Mouse (Mus musculus): Measurements from ENCODE around the gene Tnfsf15.

The Tnfsf15 gene

GRCm38 (mm10) chr4:63744693-63745171, at the start of gene Tnfsf15:
TSS of gene Tnfsf15 (minus strand) at chr4:63745113.
- in situ Hi-C loops (cut with MboI, MseI) = no loop called here

- in situ Hi-C loops (cut with MboI, MseI) = no loop called here
These were observed 47.4 kb upstream of the Tnfsf15 start for GRCm38 (mm10) chr4:63792328-63792727.

- in situ Hi-C loops (cut with MboI, MseI) = no loop called here
These were observed 40.6 kb upstream of the Tnfsf15 start for GRCm38 (mm10) chr4:63785466-63785865.

GRCm38 (mm10) chr4:63783826-63784225, 38.9 kb upstream of the Tnfsf15 start:
- in situ Hi-C loops (cut with MboI, MseI) = loop anchor here (5.0 kb wide), 1 partner anchor 97 kb away; no protein-coding TSS in a partner anchor

DNA sequence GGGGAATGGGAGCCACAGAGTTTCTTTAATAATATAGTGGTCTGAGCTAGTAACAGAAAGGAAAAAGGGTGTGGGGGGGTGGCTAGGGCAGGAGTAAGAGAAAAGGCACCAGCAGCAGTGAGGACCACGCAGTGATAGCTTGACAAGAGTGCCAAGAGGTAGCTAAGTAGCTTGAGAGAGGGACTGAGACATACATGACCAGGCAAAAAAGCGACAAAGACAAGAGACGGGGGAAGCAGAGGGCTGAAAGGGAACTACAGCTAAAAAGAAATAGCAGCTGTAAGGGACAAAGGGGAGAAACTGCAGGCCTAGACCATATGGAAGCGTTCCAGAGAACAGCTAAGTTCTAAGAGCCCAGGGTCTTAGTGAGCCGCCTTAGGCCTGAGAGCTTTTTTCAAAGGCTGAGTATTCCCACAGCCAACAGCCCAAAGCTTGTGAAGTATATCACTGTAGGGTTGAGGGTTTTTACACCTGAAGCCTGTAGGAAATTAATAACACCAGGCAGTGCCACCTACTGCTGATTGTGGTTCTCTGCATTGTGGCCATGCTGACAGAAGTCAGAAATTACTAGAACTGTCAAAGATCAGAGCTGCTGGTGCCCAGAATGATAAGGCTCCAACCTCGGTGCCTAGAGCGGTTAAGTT, 38.2 kb upstream of the Tnfsf15 start:
- in situ Hi-C loops (cut with MboI, MseI) = loop anchor here (5.0 kb wide), 1 partner anchor 96 kb away; no protein-coding TSS in a partner anchor

DNA sequence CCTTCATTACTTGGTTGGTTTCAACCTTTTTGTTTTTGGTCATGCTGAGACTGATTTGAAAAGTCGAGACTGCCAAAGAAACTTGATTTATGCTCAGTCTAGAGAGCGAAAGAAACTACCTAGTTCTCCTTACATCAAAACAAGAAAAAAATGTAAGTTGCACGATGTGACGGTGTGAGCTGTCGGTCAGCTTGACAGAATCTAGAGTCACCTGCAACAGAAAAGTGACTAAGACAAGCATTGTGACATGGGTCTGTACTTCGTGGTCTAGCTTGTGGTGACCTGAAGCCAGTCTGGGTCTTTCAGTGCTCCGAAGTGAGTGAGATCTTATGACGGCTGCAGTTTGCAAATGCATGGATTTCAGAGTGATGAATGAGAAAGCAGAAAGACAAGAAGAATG, 32.3 kb upstream of the Tnfsf15 start:
- in situ Hi-C loops (cut with MboI, MseI) = loop anchor here (5.0 kb wide), 2 partner anchors 50 to 165 kb away; no protein-coding TSS in a partner anchor

GRCm38 (mm10) chr4:63773306-63774090, 28.6 kb upstream of the Tnfsf15 start:
- in situ Hi-C loops (cut with MboI, MseI) = no loop called here

- in situ Hi-C loops (cut with MboI, MseI) = no loop called here
These were observed 27.6 kb upstream of the Tnfsf15 start for GRCm38 (mm10) chr4:63772514-63772913.

- in situ Hi-C loops (cut with MboI, MseI) = no loop called here
These were observed 26.4 kb upstream of the Tnfsf15 start for GRCm38 (mm10) chr4:63771291-63771690.

DNA sequence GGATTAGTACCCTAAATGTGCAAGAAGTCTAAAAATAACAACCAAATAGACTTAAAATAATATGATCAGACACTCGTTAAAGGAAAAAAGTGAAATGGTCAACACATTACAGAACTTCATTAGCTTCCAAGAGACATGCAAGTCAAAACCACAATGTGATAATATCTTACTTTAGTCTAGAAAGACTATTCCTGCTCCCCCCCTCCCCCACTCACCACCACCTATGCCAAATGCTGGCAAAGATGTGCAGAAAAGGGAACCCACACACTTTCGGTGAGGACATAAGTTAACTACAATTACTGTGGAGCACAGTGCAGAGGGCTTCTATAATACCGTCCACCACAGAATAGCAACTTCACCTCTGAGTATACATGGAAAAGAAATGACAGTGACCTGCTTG, 24.2 kb upstream of the Tnfsf15 start:
- in situ Hi-C loops (cut with MboI, MseI) = loop anchor here (10.0 kb wide), 1 partner anchor 1174 kb away; no protein-coding TSS in a partner anchor

DNA sequence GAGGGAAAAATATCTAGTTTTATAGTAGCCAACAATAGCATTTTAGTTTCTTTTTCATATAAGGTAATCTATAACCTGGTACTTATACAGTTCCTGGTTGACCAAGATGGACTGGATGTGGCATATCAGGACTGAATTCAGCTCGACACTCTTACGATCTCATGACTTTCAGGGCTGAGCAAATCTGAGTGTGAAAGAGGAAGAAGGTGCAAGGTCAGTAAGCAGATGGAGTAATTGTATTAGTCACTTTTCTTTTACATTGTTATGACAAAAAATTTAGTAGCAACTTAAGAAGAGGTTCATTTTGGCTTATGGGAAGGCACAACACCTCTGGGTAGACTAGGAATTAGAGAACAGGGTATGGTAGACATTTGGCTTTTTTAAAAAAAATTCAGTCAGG, 20.1 kb upstream of the Tnfsf15 start:
- in situ Hi-C loops (cut with MboI, MseI) = loop anchor here (10.0 kb wide), 1 partner anchor 1170 kb away; no protein-coding TSS in a partner anchor

GRCm38 (mm10) chr4:63759931-63760330, 15.0 kb upstream of the Tnfsf15 start:
- in situ Hi-C loops (cut with MboI, MseI) = loop anchor here (10.0 kb wide), 1 partner anchor 1165 kb away; no protein-coding TSS in a partner anchor

GRCm38 (mm10) chr4:63757527-63758154, 12.7 kb upstream of the Tnfsf15 start:
- in situ Hi-C loops (cut with MboI, MseI) = no loop called here

DNA sequence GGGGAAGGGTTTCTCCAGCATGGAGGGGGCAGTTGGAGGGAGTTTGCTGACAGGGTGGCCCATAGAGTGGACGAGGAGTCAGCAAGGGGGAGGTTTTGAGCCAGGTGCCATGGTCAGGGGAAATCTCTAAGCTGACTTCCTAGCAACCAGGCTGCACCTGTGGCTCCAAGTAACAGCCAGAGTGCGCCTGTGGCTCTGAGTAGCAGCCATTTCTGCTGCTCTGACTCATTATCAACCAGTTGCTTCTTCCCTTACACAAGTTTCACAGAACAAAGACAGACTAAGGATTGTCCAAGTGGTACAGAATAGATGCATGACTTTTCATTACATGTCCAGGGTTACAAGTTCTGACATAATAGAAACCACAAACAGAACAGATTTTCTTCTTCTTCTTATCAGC, 11.2 kb upstream of the Tnfsf15 start:
- in situ Hi-C loops (cut with MboI, MseI) = no loop called here

DNA sequence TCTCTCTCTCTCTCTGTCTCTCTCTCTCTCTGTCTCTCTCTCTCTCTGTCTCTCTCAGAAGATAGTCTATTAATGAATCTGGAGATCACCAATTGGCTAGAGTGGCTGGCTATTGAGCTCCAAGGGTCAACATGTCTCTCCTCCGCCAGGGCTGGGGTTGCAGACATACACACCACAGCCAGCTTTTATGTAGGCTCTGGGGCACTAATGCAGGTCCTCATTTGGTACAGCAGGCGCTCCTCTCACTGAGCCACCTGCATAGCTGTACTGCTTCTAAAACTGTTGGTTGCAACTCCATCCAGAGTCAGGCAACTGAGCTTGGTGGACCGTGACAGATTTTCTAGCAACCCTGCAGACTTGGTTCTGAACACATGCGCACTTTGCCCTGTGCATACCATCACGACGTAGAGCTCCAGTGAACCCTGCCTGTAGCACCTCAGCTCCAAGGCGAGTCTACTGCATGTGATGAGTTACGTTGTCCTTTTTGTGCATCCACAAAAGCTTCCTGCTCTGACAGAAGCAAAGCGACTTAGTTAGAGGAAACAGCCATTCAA, 9.6 kb upstream of the Tnfsf15 start:
- in situ Hi-C loops (cut with MboI, MseI) = no loop called here

GRCm38 (mm10) chr4:63753855-63754254, 8.9 kb upstream of the Tnfsf15 start:
- in situ Hi-C loops (cut with MboI, MseI) = no loop called here

- in situ Hi-C loops (cut with MboI, MseI) = no loop called here
These were observed 8.0 kb upstream of the Tnfsf15 start for GRCm38 (mm10) chr4:63752687-63753523.

- in situ Hi-C loops (cut with MboI, MseI) = no loop called here
These were observed 3.3 kb upstream of the Tnfsf15 start for GRCm38 (mm10) chr4:63748061-63748730.

DNA sequence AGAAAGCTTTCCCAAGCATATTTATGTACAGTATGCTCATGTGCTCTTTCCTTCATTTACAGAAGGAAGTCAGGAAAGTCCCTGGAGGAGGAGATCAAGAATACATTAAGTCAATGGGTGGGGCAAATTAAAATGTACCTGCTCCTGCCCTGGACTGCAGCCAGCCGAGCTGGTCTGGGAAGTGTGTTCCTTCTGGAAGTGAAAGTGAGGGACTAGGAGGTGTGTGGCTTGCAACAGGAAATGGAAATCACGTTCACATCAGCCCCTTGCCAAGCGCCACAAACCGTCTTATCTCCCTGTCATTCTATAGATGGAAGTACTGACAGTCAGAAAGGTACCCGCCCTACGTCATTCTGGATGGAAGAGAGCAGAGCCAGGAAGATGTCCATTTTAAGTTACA, 358 bp upstream of the Tnfsf15 start:
- in situ Hi-C loops (cut with MboI, MseI) = no loop called here

DNA sequence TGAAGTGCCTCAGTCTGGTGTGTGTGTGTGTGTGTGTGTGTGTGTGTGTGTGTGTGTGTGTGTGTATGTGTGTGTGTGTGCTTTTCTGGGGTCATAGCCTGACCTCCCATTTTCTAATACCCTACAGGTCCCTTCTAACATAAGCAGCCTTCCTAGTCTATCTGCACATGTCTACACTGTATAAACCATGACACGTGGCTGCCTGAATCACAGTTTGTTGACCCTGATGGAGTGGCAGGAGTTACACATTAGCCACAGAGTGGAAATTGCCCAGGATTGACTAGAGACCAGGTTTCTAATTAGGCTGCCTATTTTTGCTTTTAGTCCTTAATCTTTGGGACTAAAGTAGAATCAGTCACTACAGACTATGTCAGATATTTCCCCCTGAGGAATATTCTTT, 1.3 kb downstream of the Tnfsf15 start:
- in situ Hi-C loops (cut with MboI, MseI) = no loop called here

Data from T-helper 1 cell (primary cell).